Mouse (Mus musculus) neural tube, embryonic 13.5 days (tissue): Measurements from ENCODE around the gene Clip4. TPM values are rescaled to one million over a fixed set of nuclear protein-coding genes. Genes with fewer than 3 reads are reported as not detected.

ENCODE experiments used
- ATAC-seq: fragments of 200-750 bp; cut with Nextera tagmentation; 2 replicates; pipeline ENCODE4 v1.8.0; 2017; ENCODE audit warnings: low read depth, mild to moderate bottlenecking, moderate TSS enrichment, moderate library complexity
- H3K27ac ChIP-seq: fragments of 300-500 bp; sonication (generic); replicated peaks from 2 replicates; pipeline ENCODE4 v1.5.1; 2015; ENCODE audit warnings: moderate library complexity, mild to moderate bottlenecking, inconsistent platforms
- H3K27me3 ChIP-seq: fragments of 300-500 bp; sonication (generic); 2 replicates; pipeline ENCODE4 v1.6.1; 2015; ENCODE audit warnings: mild to moderate bottlenecking, inconsistent platforms
- H3K36me3 ChIP-seq: fragments of 300-500 bp; sonication (generic); 2 replicates; pipeline ENCODE4 v1.6.1; 2015; ENCODE audit warnings: mild to moderate bottlenecking, inconsistent platforms
- H3K4me1 ChIP-seq: fragments of 300-500 bp; sonication (generic); replicated peaks from 2 replicates; pipeline ENCODE4 v1.6.1; 2015; ENCODE audit warnings: inconsistent platforms
- H3K4me2 ChIP-seq: fragments of 300-500 bp; sonication (generic); 2 replicates; pipeline ENCODE4 v1.6.1; 2015; ENCODE audit warnings: inconsistent platforms, mild to moderate bottlenecking, moderate library complexity
- H3K4me3 ChIP-seq: fragments of 300-500 bp; sonication (generic); 2 replicates; pipeline ENCODE4 v1.5.1; 2015; ENCODE audit warnings: mild to moderate bottlenecking, inconsistent platforms
- H3K9ac ChIP-seq: fragments of 300-500 bp; sonication (generic); 2 replicates; pipeline ENCODE4 v1.6.1; 2015; ENCODE audit warnings: moderate library complexity, mild to moderate bottlenecking, inconsistent platforms
- H3K9me3 ChIP-seq: fragments of 300-500 bp; sonication (generic); 2 replicates; pipeline ENCODE4 v1.6.1; 2016; ENCODE audit warnings: inconsistent platforms
- WGBS: fragments of 180-500 bp; shearing (Covaris S2); methylation state at CpG from one replicate; pipeline ENCODE4 v1.1.7; 2015; 5-methylcytosine and 5-hydroxymethylcytosine counted together
- polyA plus RNA-seq: library from polyadenylated mRNA; unstranded; fragments of >200 nt; fragmentation: Nextera tagmentation; extraction: Ambion mirVana; gene quantifications from 2 replicates; pipeline ENCODE4 v1.2.1, GENCODE M21; 2015

Clip4 gene
- polyA plus RNA-seq, 1 experiment from 2014 or later = 11.3 TPM

DNA sequence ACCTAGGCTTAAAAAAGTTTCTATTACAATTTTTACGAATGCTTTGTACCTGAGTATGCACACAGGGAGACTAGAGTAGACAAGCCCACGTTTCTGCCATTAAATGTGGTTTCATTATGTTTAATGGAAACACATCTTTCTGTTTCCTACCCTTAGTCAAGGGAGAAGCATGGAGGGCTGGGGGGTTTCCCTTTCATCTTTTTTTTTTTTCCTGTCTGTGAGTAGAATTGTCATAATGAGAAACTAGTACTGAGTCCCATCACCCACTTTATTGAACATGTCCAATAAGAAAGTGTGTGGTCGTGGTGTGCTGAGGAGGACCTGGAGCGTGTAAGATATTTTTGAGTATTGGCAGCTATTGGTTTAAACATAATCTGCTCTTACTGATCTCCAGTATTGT is 94.6 kb downstream of the Clip4 start:
- H3K4me3 ChIP-seq = no peak overlapping the region
- no peak overlapping the region for H3K9ac ChIP-seq
- no peaks in the 10 kb centered on the region for H3K4me1 ChIP-seq
- WGBS = 90% methylated on average over 4 of the region's 4 CpGs
- H3K9me3 ChIP-seq = no peaks in the 10 kb centered on the region
- H3K4me2 ChIP-seq = no peak overlapping the region
- ATAC-seq = no peak
- peaks cover 11% of the 10 kb centered on the region for H3K36me3 ChIP-seq
- H3K27me3 ChIP-seq = no peaks in the 10 kb centered on the region
- no peak overlapping the region for H3K27ac ChIP-seq

GRCm38 (mm10) chr17:71864039-71864438 is 95.8 kb downstream of the Clip4 start:
- H3K4me1 ChIP-seq = peaks cover 3% of the 10 kb centered on the region; the same call in 1 of the 2 replicates
- H3K27ac ChIP-seq = no peak overlapping the region
- no peak overlapping the region for H3K4me2 ChIP-seq
- 88% methylated on average over 8 of the region's 8 CpGs for WGBS
- H3K4me3 ChIP-seq = no peak overlapping the region
- peaks cover 4% of the 10 kb centered on the region; the same call in 1 of the 2 replicates for H3K27me3 ChIP-seq
- no peaks in the 10 kb centered on the region for H3K9me3 ChIP-seq
- H3K36me3 ChIP-seq = peaks cover 9% of the 10 kb centered on the region
- ATAC-seq = no peak
- no peak overlapping the region for H3K9ac ChIP-seq

DNA sequence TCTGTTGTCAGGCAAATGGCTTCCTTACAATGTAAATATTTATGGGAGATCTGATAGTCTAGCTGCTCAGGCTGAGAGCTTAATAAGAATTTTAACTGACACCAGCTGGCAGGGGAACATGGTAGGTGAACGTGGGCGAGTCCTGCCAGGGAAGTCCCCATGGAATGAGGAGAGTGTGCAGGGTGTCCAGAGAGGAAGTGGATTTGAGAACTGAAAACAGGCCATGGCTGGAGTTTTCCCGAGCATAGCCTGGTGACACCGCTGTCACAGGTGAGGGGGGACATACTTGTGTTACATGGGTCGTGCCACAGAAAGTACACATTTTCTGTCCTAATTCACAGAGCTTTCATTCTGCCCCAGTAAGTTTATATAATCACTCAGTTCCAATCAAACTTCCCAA is 97.2 kb downstream of the Clip4 start:
- no peak for ATAC-seq
- Histone ChIP-seq H3K4me3 (no peak overlapping the region), H3K27me3 (peaks cover 4% of the 10 kb centered on the region; the same call in 1 of the 2 replicates), H3K9ac (no peak overlapping the region), H3K36me3 (no peaks in the 10 kb centered on the region), H3K4me1 (peaks cover 11% of the 10 kb centered on the region; the same call in 1 of the 2 replicates), H3K4me2 (no peak overlapping the region), H3K9me3 (no peaks in the 10 kb centered on the region), H3K27ac (no peak overlapping the region)
- WGBS = 80% methylated on average over 5 of the region's 5 CpGs

DNA sequence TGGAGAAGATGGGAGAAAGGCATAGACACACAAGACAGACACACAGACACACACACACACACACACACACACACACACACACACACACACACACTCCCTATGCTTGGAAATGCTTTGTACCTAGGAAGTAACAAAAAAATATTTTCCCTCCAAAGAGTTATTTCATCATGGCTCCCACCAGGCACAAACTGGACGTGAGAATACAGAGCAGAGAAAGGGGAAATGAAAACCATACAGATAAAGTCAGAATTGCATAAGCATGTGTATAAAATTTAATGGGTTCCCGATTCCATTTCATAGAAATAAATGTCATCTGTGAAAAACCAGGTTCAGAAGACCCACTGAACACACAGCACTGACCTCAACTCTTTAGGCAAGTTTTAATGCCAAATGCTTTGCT is 99.6 kb downstream of the Clip4 start:
- Histone ChIP-seq H3K9ac (no peak overlapping the region), H3K4me3 (no peak overlapping the region), H3K27ac (no peak overlapping the region), H3K4me2 (no peak overlapping the region), H3K27me3 (peaks cover 4% of the 10 kb centered on the region; the same call in 1 of the 2 replicates), H3K36me3 (no peaks in the 10 kb centered on the region), H3K9me3 (no peaks in the 10 kb centered on the region), H3K4me1 (peaks cover 11% of the 10 kb centered on the region; the same call in 1 of the 2 replicates)
- ATAC-seq = no peak
- WGBS = 87% methylated on average over 2 of the region's 2 CpGs

GRCm38 (mm10) chr17:71868828-71869227 is 100.6 kb downstream of the Clip4 start:
- Histone ChIP-seq H3K4me1 (peaks cover 11% of the 10 kb centered on the region; the same call in 1 of the 2 replicates), H3K27me3 (peaks cover 4% of the 10 kb centered on the region; the same call in 1 of the 2 replicates), H3K36me3 (no peaks in the 10 kb centered on the region), H3K4me3 (no peak overlapping the region), H3K9me3 (no peaks in the 10 kb centered on the region), H3K4me2 (peak overlapping the region; percentile 87), H3K9ac (no peak overlapping the region), H3K27ac (no peak overlapping the region)
- WGBS = 67% methylated on average over 12 of the region's 12 CpGs
- ATAC-seq = no peak

GRCm38 (mm10) chr17:71869372-71870231 is 101.3 kb downstream of the Clip4 start:
- Histone ChIP-seq H3K9ac (peak overlapping the region; percentile 82), H3K36me3 (no peaks in the 10 kb centered on the region), H3K4me3 (peak overlapping the region; percentile 52), H3K4me1 (peaks cover 11% of the 10 kb centered on the region; the same call in 1 of the 2 replicates), H3K27ac (no peak overlapping the region), H3K9me3 (no peaks in the 10 kb centered on the region), H3K4me2 (peak overlapping the region; percentile 87), H3K27me3 (peaks cover 4% of the 10 kb centered on the region; the same call in 1 of the 2 replicates)
- 6% methylated on average over 60 of the region's 60 CpGs for WGBS
- peak; percentile 81 for ATAC-seq

- Histone ChIP-seq H3K9me3 (no peaks in the 10 kb centered on the region), H3K4me2 (no peak overlapping the region), H3K27me3 (peaks cover 4% of the 10 kb centered on the region; the same call in 1 of the 2 replicates), H3K4me1 (peaks cover 11% of the 10 kb centered on the region; the same call in 1 of the 2 replicates), H3K36me3 (no peaks in the 10 kb centered on the region), H3K9ac (no peak overlapping the region), H3K4me3 (no peak overlapping the region), H3K27ac (no peak overlapping the region)
- WGBS = 90% methylated on average over 8 of the region's 8 CpGs
- no peak for ATAC-seq
Observed at GRCm38 (mm10) chr17:71870232-71870621, 102.0 kb downstream of the Clip4 start.

DNA sequence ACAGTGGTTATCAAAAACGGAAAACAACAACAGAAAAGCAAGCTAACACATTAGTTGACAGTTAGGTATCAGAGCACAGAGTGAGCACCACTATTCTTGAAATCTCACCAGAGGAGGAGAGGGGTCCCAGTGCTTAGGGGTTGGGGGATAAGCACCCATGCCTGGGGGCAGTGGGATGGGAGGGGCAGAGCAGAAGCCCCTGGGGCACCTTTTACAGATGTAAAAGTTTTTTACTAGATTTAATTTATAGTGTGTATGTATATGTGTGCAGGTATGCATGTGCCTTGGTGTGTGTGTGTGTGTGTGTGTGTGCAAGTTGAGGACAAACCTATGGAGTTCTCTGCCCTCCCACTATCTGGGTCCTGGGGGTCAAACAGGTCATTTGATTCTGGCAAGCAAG is 102.4 kb downstream of the Clip4 start:
- H3K27me3 ChIP-seq = peaks cover 4% of the 10 kb centered on the region; the same call in 1 of the 2 replicates
- ATAC-seq = no peak
- H3K4me2 ChIP-seq = no peak overlapping the region
- no peak overlapping the region for H3K9ac ChIP-seq
- H3K9me3 ChIP-seq = no peaks in the 10 kb centered on the region
- H3K4me3 ChIP-seq = no peak overlapping the region
- 88% methylated on average over 1 of the region's 1 CpGs for WGBS
- peaks cover 11% of the 10 kb centered on the region; the same call in 1 of the 2 replicates for H3K4me1 ChIP-seq
- H3K36me3 ChIP-seq = no peaks in the 10 kb centered on the region
- H3K27ac ChIP-seq = no peak overlapping the region

GRCm38 (mm10) chr17:71871981-71872380 is 103.7 kb downstream of the Clip4 start:
- ATAC-seq = no peak
- H3K27me3 ChIP-seq = peaks cover 4% of the 10 kb centered on the region; the same call in 1 of the 2 replicates
- H3K36me3 ChIP-seq = no peaks in the 10 kb centered on the region
- no peak overlapping the region for H3K4me3 ChIP-seq
- H3K9me3 ChIP-seq = no peaks in the 10 kb centered on the region
- no peak overlapping the region for H3K4me2 ChIP-seq
- peaks cover 11% of the 10 kb centered on the region; the same call in 1 of the 2 replicates for H3K4me1 ChIP-seq
- H3K27ac ChIP-seq = no peak overlapping the region
- 86% methylated on average over 7 of the region's 7 CpGs for WGBS
- H3K9ac ChIP-seq = no peak overlapping the region

GRCm38 (mm10) chr17:71872976-71873375 is 104.7 kb downstream of the Clip4 start:
- WGBS = 65% methylated on average over 5 of the region's 5 CpGs

DNA sequence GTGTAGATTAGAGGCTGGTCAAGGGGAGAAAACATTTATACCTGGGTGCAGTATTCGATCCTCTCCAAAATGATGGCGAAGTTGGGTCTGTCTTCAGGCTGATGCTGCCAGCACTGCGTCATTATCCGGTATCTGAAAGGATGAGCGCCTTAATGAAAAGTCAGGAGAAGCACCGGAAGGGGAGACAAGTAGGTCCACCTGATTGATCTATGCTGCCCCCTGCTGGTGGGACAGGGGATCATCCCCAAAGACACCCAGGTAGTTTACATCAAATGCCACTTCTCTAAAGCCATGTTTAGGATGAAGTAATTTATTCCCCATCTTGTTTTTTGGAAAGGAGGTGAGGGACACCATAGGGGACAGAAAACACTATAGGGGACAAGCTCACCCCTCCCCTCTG is 105.8 kb downstream of the Clip4 start:
- Histone ChIP-seq H3K27me3 (no peaks in the 10 kb centered on the region), H3K27ac (no peak overlapping the region), H3K9ac (no peak overlapping the region), H3K4me1 (peaks cover 8% of the 10 kb centered on the region; the same call in 1 of the 2 replicates), H3K9me3 (no peaks in the 10 kb centered on the region), H3K36me3 (no peaks in the 10 kb centered on the region), H3K4me3 (no peak overlapping the region), H3K4me2 (no peak overlapping the region)
- ATAC-seq = no peak
- 46% methylated on average over 6 of the region's 6 CpGs for WGBS

More at GRCm38 (mm10) chr17:71872976-71873375, 104.7 kb downstream of the Clip4 start:
- peaks cover 11% of the 10 kb centered on the region; the same call in 1 of the 2 replicates for H3K4me1 ChIP-seq
- H3K4me3 ChIP-seq = no peak overlapping the region
- no peaks in the 10 kb centered on the region for H3K36me3 ChIP-seq
- no peaks in the 10 kb centered on the region for H3K9me3 ChIP-seq
- no peak overlapping the region for H3K4me2 ChIP-seq
- H3K27ac ChIP-seq = no peak overlapping the region
- H3K27me3 ChIP-seq = peaks cover 4% of the 10 kb centered on the region; the same call in 1 of the 2 replicates
- H3K9ac ChIP-seq = no peak overlapping the region
- ATAC-seq = no peak

DNA sequence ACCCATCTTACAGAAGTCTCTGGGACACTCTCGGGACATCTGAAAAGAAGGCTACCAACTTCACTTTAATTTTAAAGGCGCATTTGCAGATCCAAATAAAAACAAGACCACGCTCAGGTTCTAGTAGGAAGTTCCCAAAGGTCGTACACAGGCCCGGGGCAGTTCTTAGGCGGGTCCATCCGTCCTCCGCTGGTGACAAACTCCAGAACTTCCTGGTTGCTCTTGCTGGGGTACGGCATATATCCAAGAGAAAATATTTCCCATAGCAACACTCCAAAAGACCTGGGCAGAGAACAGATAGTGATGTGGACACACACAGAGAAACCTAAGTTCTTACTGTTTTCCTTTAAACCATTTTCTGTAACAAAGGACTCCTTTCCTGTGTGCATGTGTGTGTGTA is 106.5 kb downstream of the Clip4 start:
- no peaks in the 10 kb centered on the region for H3K27me3 ChIP-seq
- H3K27ac ChIP-seq = no peak overlapping the region
- WGBS = 88% methylated on average over 9 of the region's 9 CpGs
- no peak overlapping the region for H3K4me2 ChIP-seq
- no peaks in the 10 kb centered on the region for H3K36me3 ChIP-seq
- no peak for ATAC-seq
- no peaks in the 10 kb centered on the region for H3K9me3 ChIP-seq
- H3K4me3 ChIP-seq = no peak overlapping the region
- H3K9ac ChIP-seq = no peak overlapping the region
- peaks cover 1% of the 10 kb centered on the region; the same call in 1 of the 2 replicates for H3K4me1 ChIP-seq
